Mouse (Mus musculus) ES-E14 (cell line): ENCODE data around the gene Hoxa5. TPM values are rescaled to one million over a fixed set of nuclear protein-coding genes. Genes with fewer than 3 reads are reported as not detected.

ENCODE experiments used
- DNase-seq: peaks from one replicate; pipeline ENCODE4 v3.0.0-alpha.2; 2013; ENCODE audit warnings: low read depth, low spot score
- H3K27ac ChIP-seq: 2 replicates; pipeline ENCODE4 v1.5.1; 2012; ENCODE audit warnings: low read depth, mild to moderate bottlenecking, low read length, moderate library complexity, mixed read lengths; ENCODE audit not compliant: poor library complexity, insufficient read depth, severe bottlenecking
- H3K36me3 ChIP-seq: 2 replicates; pipeline ENCODE4 v1.6.1; 2012; ENCODE audit warnings: mild to moderate bottlenecking, low read length, moderate library complexity, mixed read lengths; ENCODE audit not compliant: control insufficient read depth, poor library complexity, insufficient read depth, severe bottlenecking
- H3K4me1 ChIP-seq, 2 experiments: fragments of 150-350 bp in 1 of 2; sonication (generic) in 1 of 2; 2 replicates each; pipeline ENCODE4 v1.6.1; 2012; ENCODE audit warnings: low read length in 2 of 2, mild to moderate bottlenecking in 1 of 2, mixed read lengths in 1 of 2; ENCODE audit not compliant: control insufficient read depth in 2 of 2, insufficient read depth in 2 of 2, poor library complexity in 1 of 2
- H3K4me3 ChIP-seq, 2 experiments: fragments of 150-350 bp in 1 of 2; sonication (generic) in 1 of 2; 2 replicates each; pipeline ENCODE4 v1.5.1; 2012; ENCODE audit warnings: low read length in 2 of 2, low read depth in 1 of 2, mild to moderate bottlenecking in 1 of 2, mixed read lengths in 1 of 2; ENCODE audit not compliant: insufficient read depth in 1 of 2, poor library complexity in 1 of 2, severe bottlenecking in 1 of 2
- H3K9ac ChIP-seq: 2 replicates; pipeline ENCODE4 v1.6.1; 2012; ENCODE audit warnings: low read depth, mild to moderate bottlenecking, low read length, mixed read lengths; ENCODE audit not compliant: poor library complexity, insufficient read depth, severe bottlenecking
- H3K9me3 ChIP-seq: fragments of 150-350 bp; sonication (generic); 2 replicates; pipeline ENCODE4 v1.6.1; 2012; ENCODE audit warnings: low read depth, mild to moderate bottlenecking, low read length; ENCODE audit not compliant: control insufficient read depth, insufficient read depth
- CHD2 ChIP-seq: IDR thresholded peaks from 2 replicates; pipeline ENCODE4 v1.6.1; 2014; ENCODE audit warnings: mild to moderate bottlenecking, low read depth, low read length, inconsistent platforms
- HCFC1 ChIP-seq: IDR thresholded peaks from 2 replicates; pipeline ENCODE4 v1.6.1; 2012; ENCODE audit warnings: low read length, inconsistent platforms, borderline replicate concordance; ENCODE audit not compliant: insufficient read depth
- MAFK ChIP-seq: IDR thresholded peaks from 2 replicates; pipeline ENCODE4 v1.6.1; 2014; ENCODE audit warnings: mild to moderate bottlenecking, low read depth, low read length, inconsistent platforms; ENCODE audit not compliant: insufficient read depth
- ZC3H11A ChIP-seq: IDR thresholded peaks from 2 replicates; pipeline ENCODE4 v1.6.1; 2012; ENCODE audit warnings: low read depth, mild to moderate bottlenecking, inconsistent platforms, low read length, borderline replicate concordance
- ZNF384 ChIP-seq: IDR thresholded peaks from 2 replicates; pipeline ENCODE4 v1.6.1; 2012; ENCODE audit warnings: low read depth, low read length, inconsistent platforms
- in situ Hi-C, 2 experiments: fragments of 600-800 bp; cut with MboI; formaldehyde crosslinking; loops; one replicate each; pipeline ENCODE4 v1.15.1; 2025; ENCODE audit warnings: low sequenced_read_pairs in 2 of 2, inconsistent platforms in 1 of 2; ENCODE audit not compliant: unreplicated experiment in 2 of 2
- total RNA-seq: library from RNA; depleted of rRNA; stranded (reverse); fragments of 300-350 nt; gene quantifications from 2 replicates; pipeline ENCODE4 v1.2.3, GENCODE M21; 2012

Hoxa5 gene
- total RNA-seq, 1 experiment = 0.49 TPM

GRCm38 (mm10) chr6:52247766-52248637 is 43.6 kb upstream of the Hoxa5 start:
- DNase-seq = no peak

GRCm38 (mm10) chr6:52246916-52247315 is 42.5 kb upstream of the Hoxa5 start:
- no peak overlapping the region for H3K4me3 ChIP-seq
- H3K36me3 ChIP-seq = no peaks in the 10 kb centered on the region
- DNase-seq = no peak
- no peak overlapping the region for H3K27ac ChIP-seq
- in situ Hi-C loops = no loop called here
- H3K9me3 ChIP-seq = no peaks in the 10 kb centered on the region
- TF ChIP-seq ZC3H11A = no peak
- no peak for TF ChIP-seq MAFK
- no peak for TF ChIP-seq CHD2
- TF ChIP-seq ZNF384 = no peak
- no peak for TF ChIP-seq HCFC1
- H3K4me1 ChIP-seq = peaks cover 0 to 3% of the 10 kb centered on the region in 2 experiments; a peak in 2 of 4 replicates
- H3K9ac ChIP-seq = no peak overlapping the region

More at GRCm38 (mm10) chr6:52247766-52248637, 43.6 kb upstream of the Hoxa5 start:
- H3K4me3 ChIP-seq = no peak overlapping the region
- no peak overlapping the region for H3K9ac ChIP-seq
- TF ChIP-seq ZC3H11A = no peak
- no peak for TF ChIP-seq CHD2
- TF ChIP-seq MAFK = no peak
- TF ChIP-seq HCFC1 = no peak
- TF ChIP-seq ZNF384 = no peak
- no peak overlapping the region for H3K27ac ChIP-seq
- in situ Hi-C loops = no loop called here
- H3K4me1 ChIP-seq = peaks cover 0 to 3% of the 10 kb centered on the region in 2 experiments; a peak in 2 of 4 replicates
- H3K36me3 ChIP-seq = no peaks in the 10 kb centered on the region
- H3K9me3 ChIP-seq = no peaks in the 10 kb centered on the region

- peaks cover 0 to 3% of the 10 kb centered on the region in 2 experiments; a peak in 2 of 4 replicates for H3K4me1 ChIP-seq
- no peak overlapping the region for H3K9ac ChIP-seq
- in situ Hi-C loops = no loop called here
- no peaks in the 10 kb centered on the region for H3K9me3 ChIP-seq
- no peak overlapping the region; a peak in 1 of 4 replicates for H3K4me3 ChIP-seq
- TF ChIP-seq ZNF384 (no peak), MAFK (no peak), HCFC1 (no peak), CHD2 (no peak), ZC3H11A (no peak)
- no peaks in the 10 kb centered on the region for H3K36me3 ChIP-seq
- no peak for DNase-seq
- H3K27ac ChIP-seq = no peak overlapping the region
Observed at GRCm38 (mm10) chr6:52246403-52246803, 42.0 kb upstream of the Hoxa5 start.

GRCm38 (mm10) chr6:52245757-52246142 is 41.4 kb upstream of the Hoxa5 start, which contains the start of gene Hoxa11:
Gene Hoxa11, minus strand, starts transcription at chr6:52245810.
- DNase-seq = no peak
- no peak within 1 kb of the TSS for H3K9ac ChIP-seq
- TF ChIP-seq ZC3H11A = no peak
- TF ChIP-seq ZNF384 = peak; percentile 62; the same call in 1 of the 2 replicates
- peaks cover 0 to 3% of the 10 kb centered on the region in 2 experiments; a peak in 2 of 4 replicates for H3K4me1 ChIP-seq
- in situ Hi-C loops = no loop called here
- no peaks in the 10 kb centered on the region for H3K9me3 ChIP-seq
- no peak within 1 kb of the TSS; a peak in 1 of 4 replicates for H3K4me3 ChIP-seq
- no peaks in the 10 kb centered on the region for H3K36me3 ChIP-seq
- no peak within 1 kb of the TSS for H3K27ac ChIP-seq
